Mouse (Mus musculus) erythroblast, adult 5-6 weeks (primary cell): ENCODE data around the gene Scrn2. TPM values are rescaled to one million over a fixed set of nuclear protein-coding genes. Genes with fewer than 3 reads are reported as not detected.

Experiments used
- ATAC-seq: replicated peaks from 2 replicates; pipeline ENCODE4 v1.8.0; 2016; ENCODE audit warnings: moderate number of reproducible peaks, mild to moderate bottlenecking, moderate TSS enrichment, inconsistent platforms; ENCODE audit not compliant: poor library complexity, low FRiP score, severe bottlenecking
- total RNA-seq, 2 experiments: library from RNA; stranded (forward) in 1 of 2; stranded (reverse) in 1 of 2; fragments of 150-400 nt in 1 of 2; fragments of 200-764, 138-1000 nt in 1 of 2; gene quantifications; 2 replicates each; pipeline versions ENCODE4 v1.2.3 to v1.2.4; 2015 to 2017; ENCODE audit warnings: low replicate concordance in 2 of 2

Scrn2 gene
- total RNA-seq (2015; ENCODE audit: low replicate concordance) (0.84 TPM in 1 of 2 replicates, not detected in the other), total RNA-seq (2017; ENCODE audit: low replicate concordance) (2.0 and 3.1 TPM in 2 replicates)

GRCm38 (mm10) chr11:97029686-97030417 is at the start of gene Scrn2:
TSS of gene Scrn2 (plus strand) at chr11:97029938.
- ATAC-seq: peak; percentile 85

- no peak for ATAC-seq
Observed at GRCm38 (mm10) chr11:96980021-96980420, 49.7 kb upstream of the Scrn2 start.

GRCm38 (mm10) chr11:96981461-96981860 is 48.3 kb upstream of the Scrn2 start:
- ATAC-seq: no peak

GRCm38 (mm10) chr11:96982355-96982754 is 47.4 kb upstream of the Scrn2 start:
- ATAC-seq: no peak

GRCm38 (mm10) chr11:96982859-96983258 is 46.9 kb upstream of the Scrn2 start, which contains the start of gene Sp2:
TSS of gene Sp2 (minus strand) at chr11:96982959.
- ATAC-seq: no peak

GRCm38 (mm10) chr11:96984903-96985302 is 44.8 kb upstream of the Scrn2 start:
- ATAC-seq: no peak

GRCm38 (mm10) chr11:96986463-96986862 is 43.3 kb upstream of the Scrn2 start:
- ATAC-seq: no peak

- ATAC-seq: no peak
Observed at GRCm38 (mm10) chr11:96987873-96988655, 41.7 kb upstream of the Scrn2 start.

GRCm38 (mm10) chr11:96991501-96991900 is 38.2 kb upstream of the Scrn2 start:
- no peak for ATAC-seq

- ATAC-seq: no peak
Observed at GRCm38 (mm10) chr11:96992722-96993311, 36.9 kb upstream of the Scrn2 start.

- ATAC-seq: no peak
Observed at GRCm38 (mm10) chr11:96995031-96995430, 34.7 kb upstream of the Scrn2 start.

- ATAC-seq: no peak
Observed at GRCm38 (mm10) chr11:96995836-96996772, 33.6 kb upstream of the Scrn2 start.

- ATAC-seq: no peak
Observed at GRCm38 (mm10) chr11:96996773-96997379, 32.9 kb upstream of the Scrn2 start.

GRCm38 (mm10) chr11:96997380-96997956 is 32.3 kb upstream of the Scrn2 start:
- ATAC-seq: no peak

GRCm38 (mm10) chr11:97003170-97003569 is 26.6 kb upstream of the Scrn2 start:
- no peak for ATAC-seq

GRCm38 (mm10) chr11:97007093-97007794 is 22.5 kb upstream of the Scrn2 start:
- ATAC-seq: no peak

GRCm38 (mm10) chr11:97009198-97009790 is 20.4 kb upstream of the Scrn2 start:
- ATAC-seq: no peak
